Mouse (Mus musculus): Measurements from ENCODE around the gene Actr8.

The Actr8 gene

GRCm38 (mm10) chr14:30039413-30039812 lies 61.3 kb downstream of the Actr8 start:
- no peak for DNase-seq (ENCODE audit: low spot score)

GRCm38 (mm10) chr14:30041836-30042235 lies 63.7 kb downstream of the Actr8 start:
- no peak for DNase-seq (ENCODE audit: low spot score)

GRCm38 (mm10) chr14:30043356-30043940 lies 65.3 kb downstream of the Actr8 start:
- DNase-seq (ENCODE audit: low spot score): no peak

GRCm38 (mm10) chr14:30045239-30045638 lies 67.1 kb downstream of the Actr8 start:
- DNase-seq (ENCODE audit: low spot score): no peak

- no peak for DNase-seq (ENCODE audit: low spot score)
These were observed 67.6 kb downstream of the Actr8 start for GRCm38 (mm10) chr14:30045704-30046220.

- DNase-seq (ENCODE audit: low spot score): no peak
These were observed 68.8 kb downstream of the Actr8 start for GRCm38 (mm10) chr14:30046976-30047375.

GRCm38 (mm10) chr14:30048049-30048448 lies 69.9 kb downstream of the Actr8 start:
- DNase-seq (ENCODE audit: low spot score): no peak

- no peak for DNase-seq (ENCODE audit: low spot score)
These were observed 72.1 kb downstream of the Actr8 start for GRCm38 (mm10) chr14:30050280-30050679.

GRCm38 (mm10) chr14:30054922-30055321 lies 76.8 kb downstream of the Actr8 start:
- DNase-seq (ENCODE audit: low spot score): no peak
